Mouse (Mus musculus) layer of hippocampus, adult 2 months (tissue): ENCODE measurements at regions not wholly inside any gene's neighbourhood (a gene's known extent, or its start where the extent isn't known, plus 50 kb on each side); places are given as distances from the start of the nearest gene placed in this dataset.

Experiments
- DNase-seq, 2 experiments: peaks; one replicate each; pipeline ENCODE4 v3.0.0; 2022; ENCODE audit warnings: low spot score in 2 of 2
- H3K27ac ChIP-seq: fragments of 200-600 bp; 2 replicates; pipeline ENCODE4 v1.8.1; 2022
- H3K4me3 ChIP-seq: fragments of 200-600 bp; 2 replicates; pipeline ENCODE4 v1.8.1; 2022; ENCODE audit warnings: mild to moderate bottlenecking
- CTCF ChIP-seq: fragments of 200-600 bp; conservative IDR thresholded peaks from 2 replicates; pipeline ENCODE4 v1.8.1; 2022; ENCODE audit warnings: antibody characterized with exemption, mild to moderate bottlenecking, moderate library complexity

- Histone ChIP-seq H3K4me3 (no peak overlapping the region), H3K27ac (no peak overlapping the region)
- no peak for DNase-seq
- TF ChIP-seq CTCF, result no peak
Measured at GRCm38 (mm10) chr2:59431867-59432266, 52.6 kb upstream of the Dapl1 start.
